Mouse (Mus musculus) urinary bladder, postnatal 4 days (tissue): Measurements from ENCODE around the gene Gm11565.
"Not testable (repeated sequence)": the region's sequence is repeated elsewhere in the genome, so short reads cannot be mapped to it uniquely, and the experiment has no call there.

Experiments used
- DNase-seq, 2 experiments: peaks; one replicate each; pipeline ENCODE4 v3.0.0; 2021 to 2022; ENCODE audit warnings: low spot score in 2 of 2

Gm11565 gene

DNA sequence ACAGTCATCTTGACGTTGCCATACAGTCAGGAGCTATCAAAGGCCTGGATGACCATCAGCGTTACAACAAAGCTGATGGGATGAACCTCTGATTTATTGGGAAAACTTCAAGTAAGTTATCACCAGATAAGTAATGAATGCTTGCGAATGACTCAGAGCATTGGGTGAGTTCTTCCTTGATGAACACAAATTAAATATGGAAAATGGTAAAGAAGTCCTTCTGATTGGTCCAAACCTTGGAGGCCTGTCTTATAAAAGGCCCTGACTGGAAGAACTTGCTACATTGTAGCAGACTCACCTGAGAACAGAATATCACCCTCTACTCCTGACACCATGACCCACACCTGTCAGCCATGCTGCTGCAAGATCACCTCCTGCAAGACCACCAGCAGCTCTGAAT is at the start of gene Gm11565:
TSS of gene Gm11565 (plus strand) at position 301 of the 400 bp plus-strand sequence.
- no peak for DNase-seq

DNA sequence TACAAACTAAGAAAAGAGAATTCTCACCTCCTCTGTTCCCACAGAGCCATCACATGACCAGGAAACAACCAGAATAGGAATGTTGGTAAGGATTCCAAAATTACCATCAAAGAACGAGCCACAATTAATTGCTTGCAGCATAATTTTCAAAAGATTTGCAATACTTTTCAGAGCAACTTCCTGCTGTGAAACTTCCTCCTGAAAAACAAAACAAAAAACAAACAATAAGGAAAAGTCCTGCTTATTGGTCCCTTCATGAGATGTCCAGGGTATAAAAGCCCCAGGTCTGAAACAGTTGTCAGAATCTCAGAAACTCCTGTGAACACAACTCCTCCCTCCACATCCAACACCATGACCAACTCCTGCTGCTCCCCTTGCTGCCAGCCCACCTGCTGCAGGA is 41.5 kb upstream of the Gm11565 start, which contains the start of gene Krtap9-1:
TSS of gene Krtap9-1 (plus strand) at position 301 of the 400 bp plus-strand sequence.
- DNase-seq = not testable (repeated sequence)

DNA sequence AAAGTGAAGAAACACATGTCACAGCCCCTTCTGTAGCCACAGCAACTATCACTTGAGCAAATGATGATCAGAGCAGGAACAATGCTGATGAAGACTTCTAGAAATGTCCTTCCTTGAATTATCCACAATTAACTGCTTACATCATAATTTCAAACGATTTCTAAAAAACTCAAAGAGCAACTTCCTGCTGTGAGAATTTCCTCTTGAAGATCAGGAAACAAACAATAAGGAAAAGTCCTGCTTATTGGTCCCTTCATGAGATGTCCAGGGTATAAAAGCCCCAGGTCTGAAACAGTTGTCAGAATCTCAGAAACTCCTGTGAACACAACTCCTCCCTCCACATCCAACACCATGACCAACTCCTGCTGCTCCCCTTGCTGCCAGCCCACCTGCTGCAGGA is 35.7 kb upstream of the Gm11565 start, which contains the start of gene Gm11567:
TSS of gene Gm11567 (plus strand) at position 301 of the 400 bp plus-strand sequence.
- not testable (repeated sequence) for DNase-seq

DNA sequence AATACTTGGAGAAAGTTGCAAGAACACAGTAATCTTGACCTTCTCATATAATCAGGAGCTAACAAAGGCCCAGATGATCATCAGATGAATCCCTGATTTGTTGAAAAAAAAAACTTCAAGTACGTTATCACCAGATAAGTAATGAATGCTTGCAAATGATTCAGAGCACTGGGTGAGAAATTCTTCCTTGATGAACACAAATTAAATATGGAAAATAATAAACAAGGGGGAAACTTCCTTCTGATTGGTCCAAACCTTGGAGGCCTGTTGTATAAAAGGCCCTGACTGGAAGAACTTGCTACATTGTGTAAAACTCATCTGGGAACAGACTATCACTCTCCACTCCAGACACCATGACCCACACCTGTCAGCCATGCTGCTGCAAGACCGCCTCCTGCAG is 6.9 kb upstream of the Gm11565 start, which contains the start of gene Krtap31-1:
TSS of gene Krtap31-1 (plus strand) at position 301 of the 400 bp plus-strand sequence.
- no peak for DNase-seq

DNA sequence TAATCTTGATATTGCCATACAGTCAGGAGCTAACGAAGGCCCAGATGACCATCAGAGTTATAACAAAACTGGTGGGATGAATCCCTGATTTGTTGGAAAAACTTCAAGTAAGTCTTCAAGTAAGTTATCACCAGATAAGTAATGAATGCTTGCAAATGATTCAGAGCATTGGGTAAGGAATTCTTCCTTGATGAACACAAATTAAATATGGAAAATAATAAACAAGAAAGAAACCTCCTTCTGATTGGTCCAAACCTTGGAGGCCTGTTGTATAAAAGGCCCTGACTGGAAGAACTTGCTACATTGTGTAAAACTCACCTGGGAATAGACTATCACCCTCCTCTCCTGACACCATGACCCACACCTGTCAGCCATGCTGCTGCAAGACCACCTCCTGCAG is 21.4 kb downstream of the Gm11565 start, which contains the start of gene Krtap31-2:
TSS of gene Krtap31-2 (plus strand) at position 301 of the 400 bp plus-strand sequence.
- no peak for DNase-seq

DNA sequence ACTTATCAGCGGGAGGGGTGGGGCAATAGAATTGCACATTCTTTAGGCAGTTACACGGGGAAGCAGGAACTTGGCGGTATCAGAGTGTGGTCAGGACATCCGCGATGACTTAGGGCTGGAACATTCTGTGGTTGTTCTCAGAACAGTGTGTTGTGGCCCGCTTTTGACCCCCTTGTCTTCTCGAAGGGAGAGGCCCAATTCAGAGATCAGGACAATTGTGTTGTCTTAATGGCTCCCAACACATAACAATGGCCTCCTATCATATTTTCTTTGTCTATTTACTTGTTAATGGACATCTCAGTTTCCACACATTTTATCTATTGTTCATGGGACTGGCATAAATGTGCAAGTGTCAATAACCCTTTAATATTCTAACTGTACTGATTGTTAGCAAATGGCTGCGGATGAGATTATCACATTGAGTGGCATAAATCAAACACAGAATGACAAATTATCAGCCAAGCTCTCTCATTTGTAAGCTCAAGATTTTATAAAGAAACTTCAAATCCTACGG is 23.3 kb downstream of the Gm11565 start:
- no peak for DNase-seq

DNA sequence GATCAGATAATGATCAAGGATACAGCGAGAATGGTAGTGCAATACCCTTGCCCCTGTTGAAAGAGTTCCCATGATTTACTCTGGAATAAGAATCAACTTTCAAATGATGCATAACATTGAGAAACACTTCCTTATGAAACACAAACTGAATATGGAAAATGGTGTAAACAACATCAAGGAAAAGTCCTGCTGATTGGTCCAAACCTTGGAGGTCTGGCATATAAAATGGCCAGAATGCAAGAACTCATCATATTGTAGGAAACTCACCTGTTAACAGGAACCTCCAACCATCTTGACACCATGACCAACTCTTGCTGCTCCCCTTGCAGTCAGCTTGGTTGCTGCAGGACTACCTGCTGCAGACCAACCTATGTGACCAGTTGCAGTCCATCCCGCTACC is 33.6 kb downstream of the Gm11565 start, which contains the start of gene Krtap9-5:
TSS of gene Krtap9-5 (plus strand) at position 301 of the 400 bp plus-strand sequence.
- no peak for DNase-seq

DNA sequence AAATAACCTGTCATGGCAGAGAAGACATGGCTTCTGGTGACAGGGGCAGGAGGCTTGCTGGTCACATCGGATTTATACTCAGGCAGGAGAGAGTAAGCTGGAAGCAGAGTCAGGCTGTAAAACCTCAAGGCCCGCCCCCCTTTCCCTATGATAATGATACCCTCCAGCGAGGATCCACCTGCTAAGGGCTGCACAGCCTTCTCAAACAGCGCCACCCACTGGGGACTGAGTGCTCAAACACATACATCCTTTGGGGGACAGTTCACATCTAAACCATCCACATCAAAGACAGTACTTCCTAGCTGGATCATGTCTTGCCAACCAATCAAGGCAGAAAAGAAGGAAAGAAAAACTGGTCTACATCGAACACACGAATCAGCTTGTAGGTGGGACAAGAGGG is 49.7 kb downstream of the Gm11565 start:
- no peak for DNase-seq
